Mouse (Mus musculus): ENCODE data around the gene Aurkb. TPM values are rescaled to one million over a fixed set of nuclear protein-coding genes. Genes with fewer than 3 reads are reported as not detected.

The Aurkb gene
- total and polyA plus RNA-seq, 3 experiments: 0.21 to 1.1 (median 0.59) TPM

GRCm38 (mm10) chr11:69088856-69089615, 43.6 kb downstream of the Aurkb start:
- Histone ChIP-seq H3K27me3 (ENCODE audit: control insufficient read depth, insufficient read depth, low read length) (no peaks in the 10 kb centered on the region), H3K4me1 (ENCODE audit: control insufficient read depth, insufficient read depth, low read length) (peaks cover 8% of the 10 kb centered on the region), H3K4me3 (peak overlapping the region; percentile 99), H3K36me3 (ENCODE audit: control insufficient read depth, insufficient read depth, low read length) (peaks cover 5% of the 10 kb centered on the region), H3K27ac (peak overlapping the region; percentile 100), H3K79me2 (replicated peaks; ENCODE audit: control insufficient read depth, insufficient read depth, low read length) (peaks cover 7% of the 10 kb centered on the region), H3K9ac (ENCODE audit: low read depth, low read length) (peak overlapping the region; percentile 100)
- no peak for DNase-seq
- TF ChIP-seq CTCF (IDR thresholded peaks at IDR 0.05) (no peak), EP300 (IDR thresholded peaks at IDR 0.05; ENCODE audit: insufficient read depth, low read depth, low read length) (0 out of 2 replicates have a peak, but pooled peaks have one; percentile 27), POLR2A (IDR thresholded peaks at IDR 0.05; ENCODE audit: insufficient read depth, low read depth, low read length) (no peak)
- 7% methylated on average over 25 of the region's 25 CpGs for WGBS
- intact Hi-C loops (cut with DNase I): loop anchor here (2.0 kb wide), 1 partner anchor 16 kb away; no protein-coding TSS in a partner anchor

GRCm38 (mm10) chr11:69089616-69090290, 44.3 kb downstream of the Aurkb start:
- Histone ChIP-seq H3K79me2 (replicated peaks; ENCODE audit: control insufficient read depth, insufficient read depth, low read length) (peaks cover 7% of the 10 kb centered on the region), H3K27me3 (ENCODE audit: control insufficient read depth, insufficient read depth, low read length) (no peaks in the 10 kb centered on the region), H3K9ac (ENCODE audit: low read depth, low read length) (peak overlapping the region; percentile 100), H3K4me1 (ENCODE audit: control insufficient read depth, insufficient read depth, low read length) (peaks cover 8% of the 10 kb centered on the region), H3K27ac (peak overlapping the region; percentile 100), H3K4me3 (peak overlapping the region; percentile 99), H3K36me3 (ENCODE audit: control insufficient read depth, insufficient read depth, low read length) (peaks cover 5% of the 10 kb centered on the region)
- intact Hi-C loops (cut with DNase I): loop anchor here (2.0 kb wide), 1 partner anchor 17 kb away; no protein-coding TSS in a partner anchor
- WGBS: 57% methylated on average over 12 of the region's 12 CpGs
- TF ChIP-seq EP300 (IDR thresholded peaks at IDR 0.05; ENCODE audit: insufficient read depth, low read depth, low read length) (no peak), CTCF (IDR thresholded peaks at IDR 0.05) (no peak), POLR2A (IDR thresholded peaks at IDR 0.05; ENCODE audit: insufficient read depth, low read depth, low read length) (no peak)
- peak in 1 of 2 experiments; percentile 39 for DNase-seq

GRCm38 (mm10) chr11:69090367-69090766, 44.9 kb downstream of the Aurkb start:
- intact Hi-C loops (cut with DNase I): no loop called here
- Histone ChIP-seq H3K79me2 (replicated peaks; ENCODE audit: control insufficient read depth, insufficient read depth, low read length) (peaks cover 7% of the 10 kb centered on the region), H3K27me3 (ENCODE audit: control insufficient read depth, insufficient read depth, low read length) (no peaks in the 10 kb centered on the region), H3K36me3 (ENCODE audit: control insufficient read depth, insufficient read depth, low read length) (peaks cover 5% of the 10 kb centered on the region), H3K9ac (ENCODE audit: low read depth, low read length) (no peak overlapping the region), H3K4me1 (ENCODE audit: control insufficient read depth, insufficient read depth, low read length) (peaks cover 8% of the 10 kb centered on the region), H3K4me3 (peak overlapping the region; percentile 99; the same call in 1 of the 2 replicates), H3K27ac (peak overlapping the region; percentile 100)
- WGBS: 41% methylated on average over 6 of the region's 6 CpGs
- DNase-seq: no peak
- TF ChIP-seq EP300 (IDR thresholded peaks at IDR 0.05; ENCODE audit: insufficient read depth, low read depth, low read length) (no peak), POLR2A (IDR thresholded peaks at IDR 0.05; ENCODE audit: insufficient read depth, low read depth, low read length) (0 out of 2 replicates have a peak, but pooled peaks have one; percentile 19), CTCF (IDR thresholded peaks at IDR 0.05) (no peak)

- Histone ChIP-seq H3K79me2 (replicated peaks; ENCODE audit: control insufficient read depth, insufficient read depth, low read length) (peaks cover 7% of the 10 kb centered on the region), H3K9ac (ENCODE audit: low read depth, low read length) (no peak overlapping the region), H3K4me1 (ENCODE audit: control insufficient read depth, insufficient read depth, low read length) (peaks cover 8% of the 10 kb centered on the region), H3K27me3 (ENCODE audit: control insufficient read depth, insufficient read depth, low read length) (no peaks in the 10 kb centered on the region), H3K27ac (peak overlapping the region; percentile 24; the same call in 1 of the 2 replicates), H3K36me3 (ENCODE audit: control insufficient read depth, insufficient read depth, low read length) (peaks cover 5% of the 10 kb centered on the region), H3K4me3 (no peak overlapping the region)
- 54% methylated on average over 7 of the region's 7 CpGs for WGBS
- intact Hi-C loops (cut with DNase I): loop anchor here (1.0 kb wide), 2 partner anchors 24 to 27 kb away; no protein-coding TSS in a partner anchor
- TF ChIP-seq CTCF (IDR thresholded peaks at IDR 0.05) (no peak), POLR2A (IDR thresholded peaks at IDR 0.05; ENCODE audit: insufficient read depth, low read depth, low read length) (no peak), EP300 (IDR thresholded peaks at IDR 0.05; ENCODE audit: insufficient read depth, low read depth, low read length) (no peak)
- no peak for DNase-seq
These were observed 46.3 kb downstream of the Aurkb start for GRCm38 (mm10) chr11:69091566-69092385.

GRCm38 (mm10) chr11:69092386-69092751, 46.9 kb downstream of the Aurkb start:
- TF ChIP-seq POLR2A (IDR thresholded peaks at IDR 0.05; ENCODE audit: insufficient read depth, low read depth, low read length) (0 out of 2 replicates have a peak, but pooled peaks have one; percentile 12), CTCF (IDR thresholded peaks at IDR 0.05) (peak; percentile 96), EP300 (IDR thresholded peaks at IDR 0.05; ENCODE audit: insufficient read depth, low read depth, low read length) (peak; percentile 28; the same call in 1 of the 2 replicates)
- Histone ChIP-seq H3K4me1 (ENCODE audit: control insufficient read depth, insufficient read depth, low read length) (peaks cover 8% of the 10 kb centered on the region), H3K4me3 (no peak overlapping the region), H3K27ac (peak overlapping the region; percentile 24), H3K9ac (ENCODE audit: low read depth, low read length) (no peak overlapping the region), H3K27me3 (ENCODE audit: control insufficient read depth, insufficient read depth, low read length) (no peaks in the 10 kb centered on the region), H3K79me2 (replicated peaks; ENCODE audit: control insufficient read depth, insufficient read depth, low read length) (peaks cover 7% of the 10 kb centered on the region), H3K36me3 (ENCODE audit: control insufficient read depth, insufficient read depth, low read length) (peaks cover 5% of the 10 kb centered on the region)
- DNase-seq: peak; percentile 85 to 93
- intact Hi-C loops (cut with DNase I): loop anchor here (1.0 kb wide), 1 partner anchor 26 kb away; no protein-coding TSS in a partner anchor
- WGBS: 2% methylated on average over 3 of the region's 3 CpGs

All from heart, adult 2 months (tissue).